10 mouse cellular contexts compared by ENCODE assay signal in genomic region chr9:108577025-108577424, GRCm38 (mm10). TPM values are rescaled to one million over a fixed set of nuclear protein-coding genes. Genes with fewer than 3 reads are reported as not detected.
DNase-seq lines count a peak whose midpoint lies in the region; ATAC-seq lines count a peak whose summit lies in the region.
"Had no signal": no experiment of that assay in that cellular context is flagged by ENCODE, and none has a peak within 500 bp of the region (broad histone marks: within the 10 kb centered on the region; RNA-seq: fewer than 3 reads in every experiment).

No protein-coding gene starts in this region.

- peak overlapping the region; percentile 82 for H3K4me3 ChIP-seq in heart, embryonic 10.5 days
- H3K4me3 ChIP-seq in neural tube, embryonic 11.5 days (ENCODE audit: low read depth, low read length), result peak overlapping the region; percentile 74
- no peak overlapping the region for H3K4me3 ChIP-seq in liver, embryonic 13.5 days (replicated peaks)

- no peaks in the 10 kb centered on the region for H3K9me3 ChIP-seq in heart, embryonic 10.5 days
- H3K9me3 ChIP-seq in neural tube, embryonic 11.5 days (ENCODE audit: control insufficient read depth, low read length), result no peaks in the 10 kb centered on the region
- no peaks in the 10 kb centered on the region for H3K9me3 ChIP-seq in liver, embryonic 13.5 days (replicated peaks)

- H3K4me1 ChIP-seq in heart, embryonic 10.5 days, result peaks cover 66% of the 10 kb centered on the region
- H3K4me1 ChIP-seq in neural tube, embryonic 11.5 days (ENCODE audit: control insufficient read depth, insufficient read depth, low read length), result peaks cover 25% of the 10 kb centered on the region
- H3K4me1 ChIP-seq in liver, embryonic 13.5 days (replicated peaks), result peaks cover 40% of the 10 kb centered on the region

- no peaks in the 10 kb centered on the region for H3K27me3 ChIP-seq in heart, embryonic 10.5 days (ENCODE audit: insufficient read depth, poor library complexity, severe bottlenecking)
- no peaks in the 10 kb centered on the region for H3K27me3 ChIP-seq in neural tube, embryonic 11.5 days (ENCODE audit: control insufficient read depth, insufficient read depth, low read length)
- no peaks in the 10 kb centered on the region for H3K27me3 ChIP-seq in liver, embryonic 13.5 days

- DNase-seq in heart, embryonic 10.5 days (ENCODE audit: low spot score), result no peak
- no peak for DNase-seq in heart, adult 9 months (ENCODE audit: low spot score in 2 of 2)
- no peak for DNase-seq in neural tube, embryonic 11.5 days (ENCODE audit: low spot score)
- DNase-seq in neural tube, embryonic 10.5 days (ENCODE audit: extremely low spot score, low spot score), result no peak
- DNase-seq in liver, embryonic 13.5 days, result no peak
- DNase-seq in adrenal gland, postnatal 25 days, result no peak
- no peak for DNase-seq in gastrocnemius, postnatal 10 days
- DNase-seq: cerebellum, adult 18-20 months had no signal

- H3K4me2 ChIP-seq in neural tube, embryonic 11.5 days (ENCODE audit: low read depth), result peak overlapping the region; percentile 76
- H3K4me2 ChIP-seq in liver, embryonic 13.5 days, result peak overlapping the region; percentile 88

- WGBS in heart, embryonic 10.5 days, result 66% methylated on average over 6 of the region's 6 CpGs
- WGBS in neural tube, embryonic 11.5 days, result 67% methylated on average over 6 of the region's 6 CpGs
- WGBS in liver, embryonic 13.5 days (ENCODE audit: insufficient replicate concordance), result 66% methylated on average over 6 of the region's 6 CpGs

- peaks cover 63% of the 10 kb centered on the region for H3K36me3 ChIP-seq in heart, embryonic 10.5 days
- peaks cover 20% of the 10 kb centered on the region for H3K36me3 ChIP-seq in neural tube, embryonic 11.5 days (ENCODE audit: control insufficient read depth, insufficient read depth, low read length)
- H3K36me3 ChIP-seq in liver, embryonic 13.5 days, result peaks cover 40% of the 10 kb centered on the region

- H3K9ac ChIP-seq in neural tube, embryonic 11.5 days (ENCODE audit: low read length), result peak overlapping the region; percentile 88
- H3K9ac ChIP-seq in liver, embryonic 13.5 days, result peak overlapping the region; percentile 83; the same call in 1 of the 2 replicates

- no peak for ATAC-seq in neural tube, embryonic 11.5 days (ENCODE audit: insufficient read depth, low FRiP score, low TSS enrichment)
- ATAC-seq in liver, embryonic 13.5 days (ENCODE audit: low read depth), result no peak
- ATAC-seq in activated CD4-positive, CD25-positive, alpha-beta regulatory T cell, adult 4 months, result no peak

- no peak overlapping the region for H3K27ac ChIP-seq in heart, embryonic 10.5 days
- no peak overlapping the region for H3K27ac ChIP-seq in neural tube, embryonic 11.5 days (ENCODE audit: low read depth, low read length)
- H3K27ac ChIP-seq in liver, embryonic 13.5 days, result no peak overlapping the region
- H3K27ac ChIP-seq: macrophage had no signal

RNA-seq across cellular contexts. Expression of gene Wdr6, which starts 1.5 kb away (rescaled TPM):
- 99.6 and 105 TPM in 2 replicates for polyA plus RNA-seq in heart, embryonic 10.5 days (2016; fragmentation: Nextera tagmentation; extraction: Ambion mirVana)
- polyA plus RNA-seq in neural tube, embryonic 11.5 days (2014; fragmentation: Nextera tagmentation; extraction: Ambion mirVana), result 166 and 179 TPM in 2 replicates
- polyA plus RNA-seq in liver, embryonic 13.5 days (2015; fragmentation: Nextera tagmentation; extraction: Ambion mirVana), result 16.4 and 18.3 TPM in 2 replicates
- total RNA-seq in adrenal gland, postnatal 25 days (2021), result 90.9 and 141 TPM in 2 replicates
- 10 to 100 TPM; 18.8 to 42.4 TPM for polyA plus RNA-seq in activated CD4-positive, CD25-positive, alpha-beta regulatory T cell, adult 4 months (2017; shearing (Covaris generic))
- 10 to 100 TPM; 12.4 to 17.3 TPM for total RNA-seq in gastrocnemius, postnatal 10 days (2021)

RNA-seq across cellular contexts. Expression of gene Dalrd3, which starts 7.3 kb away (rescaled TPM):
- 106 and 122 TPM in 2 replicates for polyA plus RNA-seq in heart, embryonic 10.5 days (2016; fragmentation: Nextera tagmentation; extraction: Ambion mirVana)
- polyA plus RNA-seq in neural tube, embryonic 11.5 days (2014; fragmentation: Nextera tagmentation; extraction: Ambion mirVana), result 173 and 190 TPM in 2 replicates
- polyA plus RNA-seq in liver, embryonic 13.5 days (2015; fragmentation: Nextera tagmentation; extraction: Ambion mirVana), result 40.5 and 43.2 TPM in 2 replicates
- 79.2 and 85.4 TPM in 2 replicates for total RNA-seq in adrenal gland, postnatal 25 days (2021)
- polyA plus RNA-seq in activated CD4-positive, CD25-positive, alpha-beta regulatory T cell, adult 4 months (2017; shearing (Covaris generic)), result 10 to 100 TPM; 46.1 to 77.0 TPM
- 10 to 100 TPM in 1 of 2 experiments, 1 to 10 TPM in 1; 6.6 to 11.5 TPM for total RNA-seq in gastrocnemius, postnatal 10 days (2021)

RNA-seq across cellular contexts. Expression of gene Ndufaf3, which starts 9.8 kb away (rescaled TPM):
- polyA plus RNA-seq in heart, embryonic 10.5 days (2016; fragmentation: Nextera tagmentation; extraction: Ambion mirVana), result 50.5 and 58.6 TPM in 2 replicates
- polyA plus RNA-seq in neural tube, embryonic 11.5 days (2014; fragmentation: Nextera tagmentation; extraction: Ambion mirVana), result 52.1 and 58.2 TPM in 2 replicates
- polyA plus RNA-seq in liver, embryonic 13.5 days (2015; fragmentation: Nextera tagmentation; extraction: Ambion mirVana), result 27.5 and 35.5 TPM in 2 replicates
- total RNA-seq in adrenal gland, postnatal 25 days (2021), result 59.8 and 65.9 TPM in 2 replicates
- 10 to 100 TPM; 58.2 to 74.6 TPM for polyA plus RNA-seq in activated CD4-positive, CD25-positive, alpha-beta regulatory T cell, adult 4 months (2017; shearing (Covaris generic))
- 10 to 100 TPM; 35.3 to 35.4 TPM for total RNA-seq in gastrocnemius, postnatal 10 days (2021)

RNA-seq across cellular contexts. Expression of gene Impdh2, which starts 16.9 kb away (rescaled TPM):
- polyA plus RNA-seq in heart, embryonic 10.5 days (2016; fragmentation: Nextera tagmentation; extraction: Ambion mirVana), result 155 and 194 TPM in 2 replicates
- polyA plus RNA-seq in neural tube, embryonic 11.5 days (2014; fragmentation: Nextera tagmentation; extraction: Ambion mirVana), result 179 and 189 TPM in 2 replicates
- 153 and 166 TPM in 2 replicates for polyA plus RNA-seq in liver, embryonic 13.5 days (2015; fragmentation: Nextera tagmentation; extraction: Ambion mirVana)
- total RNA-seq in adrenal gland, postnatal 25 days (2021), result 66.3 and 95.0 TPM in 2 replicates
- polyA plus RNA-seq in activated CD4-positive, CD25-positive, alpha-beta regulatory T cell, adult 4 months (2017; shearing (Covaris generic)), result 100 to 1,000 TPM; 126 to 172 TPM
- total RNA-seq in gastrocnemius, postnatal 10 days (2021), result 10 to 100 TPM; 57.2 to 76.4 TPM

RNA-seq across cellular contexts. Expression of gene P4htm, which starts 20.4 kb away (rescaled TPM):
- 13.2 and 20.6 TPM in 2 replicates for polyA plus RNA-seq in heart, embryonic 10.5 days (2016; fragmentation: Nextera tagmentation; extraction: Ambion mirVana)
- 10.5 and 11.7 TPM in 2 replicates for polyA plus RNA-seq in neural tube, embryonic 11.5 days (2014; fragmentation: Nextera tagmentation; extraction: Ambion mirVana)
- 0.61 and 0.70 TPM in 2 replicates for polyA plus RNA-seq in liver, embryonic 13.5 days (2015; fragmentation: Nextera tagmentation; extraction: Ambion mirVana)
- 8.7 and 10.5 TPM in 2 replicates for total RNA-seq in adrenal gland, postnatal 25 days (2021)
- 1 to 10 TPM; 5.1 to 9.0 TPM for polyA plus RNA-seq in activated CD4-positive, CD25-positive, alpha-beta regulatory T cell, adult 4 months (2017; shearing (Covaris generic))
- total RNA-seq in gastrocnemius, postnatal 10 days (2021), result 1 to 10 TPM; 4.8 to 6.6 TPM
